Mouse (Mus musculus) gastrocnemius, adult 2 months (tissue): ENCODE data around the gene Prdm11. TPM values are rescaled to one million over a fixed set of nuclear protein-coding genes. Genes with fewer than 3 reads are reported as not detected.

Experiments
- DNase-seq: peaks from one replicate; pipeline ENCODE4 v3.0.0; 2022
- H3K27ac ChIP-seq: fragments of 200-600 bp; 2 replicates; pipeline ENCODE4 v1.8.1; 2022; ENCODE audit warnings: mild to moderate bottlenecking
- H3K4me3 ChIP-seq: fragments of 200-600 bp; 2 replicates; pipeline ENCODE4 v1.8.1; 2022; ENCODE audit warnings: mild to moderate bottlenecking, moderate library complexity
- CTCF ChIP-seq: fragments of 200-600 bp; IDR thresholded peaks from 2 replicates; pipeline ENCODE4 v1.8.1; 2022; ENCODE audit warnings: antibody characterized with exemption, mild to moderate bottlenecking, moderate library complexity
- intact Hi-C: fragments of 180-260 bp; cut with DNase I; formaldehyde crosslinking; loops from one replicate; pipeline ENCODE4 v1.15.1; 2025
- total RNA-seq, 2 experiments: library from RNA; stranded (reverse); gene quantifications; 2 replicates each; pipeline ENCODE4 v1.2.3; 2021

The Prdm11 gene
- total RNA-seq, 2 experiments from 2014 or later: 0.77 to 0.81 TPM

- H3K4me3 ChIP-seq: no peak overlapping the region
- DNase-seq: no peak
- peak overlapping the region; percentile 70 for H3K27ac ChIP-seq
- peak; percentile 28; the same call in 1 of the 2 replicates for TF ChIP-seq CTCF
- intact Hi-C loops: no loop called here
Observed at GRCm38 (mm10) chr2:92987108-92987618, 58.8 kb downstream of the Prdm11 start.

GRCm38 (mm10) chr2:92985600-92985999 is 60.4 kb downstream of the Prdm11 start:
- TF ChIP-seq CTCF: no peak
- Histone ChIP-seq H3K4me3 (no peak overlapping the region), H3K27ac (no peak overlapping the region)
- intact Hi-C loops: no loop called here
- DNase-seq: no peak

DNA sequence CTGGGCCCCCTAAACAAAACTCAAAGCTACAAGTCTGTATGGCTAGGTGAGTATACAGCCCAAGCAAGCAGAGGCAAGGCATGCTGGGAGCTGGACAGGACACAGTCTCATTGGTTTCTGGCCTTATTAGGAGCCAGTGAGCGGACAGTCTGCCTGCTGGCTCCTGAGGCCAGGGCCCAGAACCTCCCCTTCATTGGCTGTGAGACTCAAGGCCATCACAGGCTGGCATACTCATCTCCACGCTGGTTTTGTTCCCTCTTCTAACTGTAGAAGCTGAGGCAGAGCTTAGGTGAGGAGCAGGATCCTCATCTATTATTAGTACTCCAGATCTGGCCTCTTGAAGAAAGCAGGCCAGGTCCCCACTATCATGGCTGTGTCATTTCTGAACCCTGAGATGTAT is 60.8 kb downstream of the Prdm11 start:
- no peak for DNase-seq
- TF ChIP-seq CTCF: no peak
- no peak overlapping the region for H3K27ac ChIP-seq
- intact Hi-C loops: no loop called here
- no peak overlapping the region for H3K4me3 ChIP-seq

GRCm38 (mm10) chr2:92984321-92985108 is 61.5 kb downstream of the Prdm11 start:
- Histone ChIP-seq H3K27ac (no peak overlapping the region), H3K4me3 (no peak overlapping the region)
- no peak for DNase-seq
- no peak for TF ChIP-seq CTCF
- intact Hi-C loops: no loop called here

GRCm38 (mm10) chr2:92983273-92983620 is 62.7 kb downstream of the Prdm11 start:
- no peak for DNase-seq
- no peak for TF ChIP-seq CTCF
- H3K4me3 ChIP-seq: no peak overlapping the region
- H3K27ac ChIP-seq: no peak overlapping the region
- intact Hi-C loops: no loop called here

GRCm38 (mm10) chr2:92982591-92983272 is 63.2 kb downstream of the Prdm11 start:
- TF ChIP-seq CTCF: no peak
- intact Hi-C loops: no loop called here

DNA sequence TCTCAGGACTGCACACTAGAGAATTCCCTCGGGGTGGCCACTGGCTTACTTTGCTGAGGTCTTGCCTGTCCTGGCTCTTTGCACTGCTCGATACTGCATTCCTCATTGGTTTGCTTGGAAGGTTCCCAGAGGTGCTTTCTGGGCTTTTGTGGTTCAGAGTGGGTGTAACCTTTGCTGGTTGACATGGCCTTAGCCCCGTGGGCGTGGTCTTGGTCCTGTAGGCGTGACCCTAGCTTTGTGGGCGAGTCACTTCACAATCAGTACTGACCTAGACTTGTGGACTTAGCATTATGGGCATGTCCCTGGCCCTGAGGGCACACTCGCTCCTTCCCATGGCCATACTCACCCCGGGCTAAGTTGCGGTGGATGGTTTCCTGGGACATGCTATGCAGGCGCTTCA is 65.8 kb downstream of the Prdm11 start:
- Histone ChIP-seq H3K4me3 (no peak overlapping the region), H3K27ac (no peak overlapping the region)
- intact Hi-C loops: no loop called here
- DNase-seq: no peak
- no peak for TF ChIP-seq CTCF

More at GRCm38 (mm10) chr2:92982591-92983272, 63.2 kb downstream of the Prdm11 start:
- Histone ChIP-seq H3K4me3 (no peak overlapping the region), H3K27ac (no peak overlapping the region)
- no peak for DNase-seq

DNA sequence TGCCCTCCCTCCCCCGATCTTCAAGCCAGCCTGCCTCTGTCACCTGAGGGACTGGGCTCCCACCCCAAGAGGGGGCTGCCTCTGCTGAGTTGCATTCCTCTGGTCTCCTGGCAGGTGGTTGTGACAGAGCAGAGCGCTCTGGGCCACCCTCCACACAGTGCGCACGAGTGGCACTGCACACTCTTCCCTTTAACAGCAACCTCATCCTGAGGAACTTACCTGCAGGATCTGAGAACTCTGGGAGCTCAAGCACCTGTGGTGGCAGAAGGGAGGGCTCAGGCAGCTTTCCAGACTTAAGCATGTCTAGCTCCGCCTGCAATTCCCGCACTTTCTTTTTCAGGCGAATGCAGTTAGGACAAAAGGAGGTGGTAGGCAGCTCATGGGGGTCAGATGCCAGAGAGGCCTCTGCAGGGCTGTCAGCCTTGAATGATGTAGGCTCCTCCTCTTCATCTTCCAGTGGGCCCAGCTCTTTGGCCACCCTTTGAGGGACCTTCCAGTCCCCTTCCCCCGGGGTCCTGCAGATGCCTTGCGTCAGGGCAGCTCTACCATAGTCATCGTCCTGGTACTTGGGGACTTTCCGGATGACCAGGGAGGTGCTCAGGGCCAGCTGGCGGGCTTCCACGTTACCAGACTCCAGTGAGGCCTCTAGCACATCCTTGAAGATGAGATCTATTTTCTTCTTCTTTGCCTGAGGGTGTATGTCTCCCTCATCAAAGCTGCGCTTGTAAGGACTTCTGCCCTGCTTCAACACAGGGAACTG is 70.8 kb downstream of the Prdm11 start:
- intact Hi-C loops: no loop called here

GRCm38 (mm10) chr2:92973646-92974045 is 72.3 kb downstream of the Prdm11 start:
- Histone ChIP-seq H3K4me3 (no peak overlapping the region), H3K27ac (no peak overlapping the region)
- TF ChIP-seq CTCF: no peak
- intact Hi-C loops: no loop called here
- no peak for DNase-seq

More for the DNA sequence above, 70.8 kb downstream of the Prdm11 start:
- Histone ChIP-seq H3K4me3 (no peak overlapping the region), H3K27ac (no peak overlapping the region)
- no peak for DNase-seq
- TF ChIP-seq CTCF: no peak

DNA sequence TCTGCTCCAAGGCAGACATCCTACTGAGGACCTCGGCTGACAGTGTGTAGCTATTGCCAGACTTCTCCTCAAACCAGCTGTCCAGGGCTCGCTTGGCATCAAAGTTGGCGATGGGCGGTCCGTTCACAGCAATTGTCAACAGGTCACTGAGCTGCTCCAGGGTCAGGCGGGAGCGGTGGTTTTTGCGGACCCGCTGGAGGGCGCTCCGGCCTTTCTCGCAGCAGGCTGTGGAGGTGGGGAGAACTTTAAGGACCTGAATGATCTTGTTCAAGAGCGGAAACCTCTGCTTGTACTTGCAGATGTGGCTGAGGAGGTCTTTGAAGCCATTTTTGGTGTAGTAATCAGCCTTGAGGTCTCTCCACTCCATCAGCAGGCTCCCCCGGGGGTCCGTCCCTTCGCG is 73.9 kb downstream of the Prdm11 start:
- intact Hi-C loops: no loop called here
- no peak overlapping the region for H3K27ac ChIP-seq
- DNase-seq: no peak
- no peak overlapping the region for H3K4me3 ChIP-seq
- TF ChIP-seq CTCF: peak; percentile 34; the same call in 1 of the 2 replicates

GRCm38 (mm10) chr2:92971536-92971935 is 74.4 kb downstream of the Prdm11 start:
- intact Hi-C loops: no loop called here
- Histone ChIP-seq H3K27ac (no peak overlapping the region), H3K4me3 (no peak overlapping the region)
- DNase-seq: no peak
- no peak for TF ChIP-seq CTCF

GRCm38 (mm10) chr2:92971069-92971468 is 74.9 kb downstream of the Prdm11 start:
- TF ChIP-seq CTCF: no peak

DNA sequence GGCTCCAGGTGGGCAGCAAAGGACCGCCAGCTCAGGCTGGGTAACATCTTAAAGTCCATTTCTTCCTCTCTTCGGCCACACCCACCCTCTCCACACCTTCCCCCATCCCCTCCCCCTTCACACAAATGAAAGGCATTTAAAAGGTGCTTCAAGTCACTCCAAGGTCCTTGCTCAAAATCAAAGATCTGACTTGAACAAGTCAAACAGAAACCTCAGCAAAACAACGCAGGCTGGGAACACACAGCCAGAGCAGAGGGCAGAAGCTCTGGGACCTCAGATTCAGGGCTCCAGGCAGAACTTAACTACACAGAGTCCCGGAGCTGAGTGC is 78.2 kb downstream of the Prdm11 start:
- intact Hi-C loops: loop anchor here (5.0 kb wide), 1 partner anchor 94 kb away; no protein-coding TSS in a partner anchor
- no peak overlapping the region for H3K27ac ChIP-seq
- H3K4me3 ChIP-seq: no peak overlapping the region
- TF ChIP-seq CTCF: no peak
- DNase-seq: no peak

More at GRCm38 (mm10) chr2:92971069-92971468, 74.9 kb downstream of the Prdm11 start:
- Histone ChIP-seq H3K27ac (no peak overlapping the region), H3K4me3 (no peak overlapping the region)
- intact Hi-C loops: no loop called here
- DNase-seq: no peak
